Comparison of ENCODE assay signal across 9 mouse cellular contexts in genomic region chr8:127139154-127139553, GRCm38 (mm10).
A peak's percentile ranks its signal among the peaks of the same experiment; 100 is the strongest.
DNase-seq lines count a peak whose midpoint lies in the region; ATAC-seq and TF ChIP-seq lines count a peak whose summit lies in the region.
"Had no signal": no experiment of that assay in that cellular context is flagged by ENCODE, and none has a peak within 500 bp of the region (broad histone marks: within the 10 kb centered on the region; RNA-seq: fewer than 3 reads in every experiment).

No protein-coding gene starts in this region.

- in situ Hi-C loops in CH12.LX (cut with MboI; ENCODE audit: low pct_ligation_motif_present, low pct_unique_long_range_greater_than_20kb, low sequenced_read_pairs), result loop anchor here (25.0 kb wide), 1 partner anchor 652 kb away; the partner anchor contains the start of gene Tarbp1

- dilution Hi-C loops in CH12.LX (cut with MboI; ENCODE audit: extremely low pct_ligation_motif_present, extremely low pct_unique_long_range_greater_than_20kb, low sequenced_read_pairs), result no loop called here

- H3K9me3 ChIP-seq in CH12.LX (replicated peaks; ENCODE audit: low read length), result no peaks in the 10 kb centered on the region
- no peaks in the 10 kb centered on the region for H3K9me3 ChIP-seq in forebrain, embryonic 12.5 days

- no peaks in the 10 kb centered on the region for H3K36me3 ChIP-seq in CH12.LX (replicated peaks in 1 of 2; ENCODE audit: control insufficient read depth in 1 of 2, insufficient read depth in 1 of 2, low read length in 1 of 2)
- H3K36me3 ChIP-seq in forebrain, embryonic 12.5 days (replicated peaks), result no peaks in the 10 kb centered on the region

- ATAC-seq in forebrain, embryonic 12.5 days (ENCODE audit: low FRiP score), result 0 out of 2 replicates have a peak, but pooled peaks have one; percentile 60

- H3K4me1 ChIP-seq in CH12.LX (ENCODE audit: control insufficient read depth in 1 of 2, insufficient read depth in 2 of 2), result peaks cover 0 to 10% of the 10 kb centered on the region in 2 experiments; a peak in 2 of 4 replicates
- H3K4me1 ChIP-seq in forebrain, embryonic 12.5 days, result no peaks in the 10 kb centered on the region
- H3K4me1 ChIP-seq in lung, adult 2 months (ENCODE audit: control insufficient read depth, insufficient read depth, low read length), result peaks cover 19% of the 10 kb centered on the region

- no peak for TF ChIP-seq POLR2A in CH12.LX (IDR thresholded peaks at IDR 0.05; ENCODE audit: low read depth, low read length)
- no peak for TF ChIP-seq POLR2A in lung, adult 2 months (IDR thresholded peaks at IDR 0.05; ENCODE audit: borderline replicate concordance, extremely low read depth, low read depth, low read length)

- TF ChIP-seq CTCF in CH12.LX (conservative IDR thresholded peaks at IDR 0.05 in 1 of 2, IDR thresholded peaks at IDR 0.05 in 1 of 2; ENCODE audit: low read depth in 2 of 2, low read length in 2 of 2), result peak; percentile 40 to 95; a peak in 2 of 4 replicates
- TF ChIP-seq CTCF in lung, adult 2 months (IDR thresholded peaks at IDR 0.05; ENCODE audit: insufficient read depth, low read length), result peak; percentile 53

- H3K9ac ChIP-seq in CH12.LX (ENCODE audit: insufficient read depth, low read depth), result no peak overlapping the region
- no peak overlapping the region for H3K9ac ChIP-seq in forebrain, embryonic 12.5 days

- no peaks in the 10 kb centered on the region for H3K79me2 ChIP-seq in CH12.LX (replicated peaks; ENCODE audit: control insufficient read depth, extremely low read depth, insufficient read depth, poor library complexity, severe bottlenecking)

- no peak overlapping the region for H3K27ac ChIP-seq in CH12.LX (ENCODE audit: insufficient read depth, low read depth)
- no peak overlapping the region for H3K27ac ChIP-seq in forebrain, embryonic 12.5 days

- WGBS in forebrain, embryonic 12.5 days, result 31% methylated on average over 1 of the region's 1 CpGs
- WGBS in lung, adult 2 months, result 6% methylated on average over 1 of the region's 1 CpGs

- H3K4me2 ChIP-seq in CH12.LX (ENCODE audit: insufficient read depth, low read depth, poor library complexity, severe bottlenecking), result no peak overlapping the region
- no peak overlapping the region for H3K4me2 ChIP-seq in forebrain, embryonic 12.5 days

- peak; percentile 70 for DNase-seq in CH12.LX (ENCODE audit: extremely low read depth)
- DNase-seq in adrenal gland, postnatal 4 days (ENCODE audit: low spot score in 2 of 2), result peak; percentile 30 to 41
- DNase-seq in heart, postnatal 10 days, result peak; percentile 89 to 91
- DNase-seq in layer of hippocampus, adult 11-12 months (ENCODE audit: low spot score), result peak; percentile 86
- peak; percentile 74 for DNase-seq in lung, adult 2 months
- DNase-seq in retina, adult 2 months (ENCODE audit: low read depth, low spot score), result peak; percentile 39
- DNase-seq in yolk sac, embryonic 10.5 days (ENCODE audit: low spot score), result peak; percentile 64

- H3K27me3 ChIP-seq in CH12.LX (replicated peaks), result no peaks in the 10 kb centered on the region
- H3K27me3 ChIP-seq in forebrain, embryonic 12.5 days, result no peaks in the 10 kb centered on the region

- intact Hi-C loops in heart, postnatal 10 days (cut with DNase I), result loop anchor here (1.0 kb wide), 3 partner anchors 39 to 153 kb away; partner anchors contain the start of gene Pard3

- TF ChIP-seq RAD21 in CH12.LX (IDR thresholded peaks at IDR 0.05; ENCODE audit: low read depth, low read length), result peak; percentile 87

- H3K4me3 ChIP-seq in CH12.LX (replicated peaks in 1 of 3; ENCODE audit: low read depth in 2 of 3, low read length in 2 of 3, poor library complexity in 1 of 3), result no peak overlapping the region
- no peak overlapping the region for H3K4me3 ChIP-seq in forebrain, embryonic 12.5 days (replicated peaks)
- H3K4me3 ChIP-seq in lung, adult 2 months (replicated peaks; ENCODE audit: extremely low read depth, low read depth, low read length), result no peak overlapping the region
- H3K4me3 ChIP-seq: erythroblast, embryonic 14.5 days had no signal

- no peak for TF ChIP-seq EP300 in CH12.LX (IDR thresholded peaks at IDR 0.05; ENCODE audit: low read length)

TF ChIP-seq in CH12.LX, 34 proteins besides CTCF, POLR2A, EP300 and RAD21:
- TF ChIP-seq ZNF384 (IDR thresholded peaks at IDR 0.05; ENCODE audit: low read depth, low read length) (peak; percentile 26; the same call in 1 of the 2 replicates), CHD2 (IDR thresholded peaks at IDR 0.05; ENCODE audit: low read length) (no peak), JUN (IDR thresholded peaks at IDR 0.05; ENCODE audit: insufficient read depth, low read depth, low read length) (no peak), MAZ (IDR thresholded peaks at IDR 0.05; ENCODE audit: low read depth, low read length) (no peak), POLR2AphosphoS2 (IDR thresholded peaks at IDR 0.05; ENCODE audit: low read depth, low read length) (no peak), JUND (conservative IDR thresholded peaks at IDR 0.05; ENCODE audit: low read depth, low read length) (no peak), PAX5 (IDR thresholded peaks at IDR 0.05; ENCODE audit: low read length) (no peak), ZMIZ1 (IDR thresholded peaks at IDR 0.05; ENCODE audit: low read depth, low read length) (no peak), KAT2A (IDR thresholded peaks at IDR 0.05; ENCODE audit: insufficient replicate concordance, low read length) (no peak), USF2 (conservative IDR thresholded peaks at IDR 0.05; ENCODE audit: low read depth, low read length) (no peak), BHLHE40 (IDR thresholded peaks at IDR 0.05; ENCODE audit: low read depth, low read length) (no peak), SMC3 (IDR thresholded peaks at IDR 0.05; ENCODE audit: low read depth, low read length) (peak; percentile 93), GABPA (IDR thresholded peaks at IDR 0.05; ENCODE audit: insufficient replicate concordance, low read depth, low read length) (no peak), SIN3A (IDR thresholded peaks at IDR 0.05; ENCODE audit: low read length) (no peak), ZC3H11A (IDR thresholded peaks at IDR 0.05; ENCODE audit: low read depth, low read length) (peak; percentile 33), ELF1 (IDR thresholded peaks at IDR 0.05; ENCODE audit: low read depth, low read length) (no peak), HCFC1 (IDR thresholded peaks at IDR 0.05; ENCODE audit: low read depth, low read length) (no peak), TBP (conservative IDR thresholded peaks at IDR 0.05; ENCODE audit: low read depth, low read length) (no peak), NRF1 (IDR thresholded peaks at IDR 0.05; ENCODE audit: low read depth, low read length) (no peak)

Comparison
In these comparisons a context has a peak if more than half of its experiments do, and no peak if none do; other contexts are left out.
1. DNase-seq: peak in every context shown above with its lines; median percentile 90 in heart, postnatal 10 days; 86 in layer of hippocampus, adult 11-12 months; 74 in lung, adult 2 months; 70 in CH12.LX; 64 in yolk sac, embryonic 10.5 days; 39 in retina, adult 2 months; 36 in adrenal gland, postnatal 4 days.